Mouse (Mus musculus): ENCODE measurements around the gene Rara.

DNA sequence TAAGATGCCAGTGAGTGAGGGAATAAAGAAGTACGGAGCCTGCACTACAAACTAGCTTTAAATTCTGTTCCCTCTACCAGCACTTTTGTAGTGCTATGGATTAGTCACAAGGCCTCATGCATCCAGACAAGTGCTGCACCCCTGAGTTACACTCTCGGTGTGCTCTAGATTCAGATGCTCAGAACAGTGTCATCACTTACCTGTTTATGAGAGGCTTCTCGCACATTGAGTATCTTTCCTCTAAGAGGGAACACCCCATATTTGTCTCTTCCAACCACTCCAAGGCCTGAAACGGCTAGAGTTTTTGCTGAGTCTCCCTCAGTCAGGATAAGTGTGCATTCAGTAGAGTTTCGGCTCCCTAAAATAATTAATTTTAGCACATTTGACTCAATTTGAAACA is 83.1 kb downstream of the Rara start:
- TF ChIP-seq CTCF (IDR thresholded peaks at IDR 0.05; ENCODE audit: insufficient read depth, low read depth, low read length): no peak
- TF ChIP-seq POLR2A (IDR thresholded peaks at IDR 0.05; ENCODE audit: insufficient read depth, low read depth, low read length): no peak
